In genomic region chr10:117063254-117064021, GRCm38 (mm10) we compare ENCODE assay signal across 1 mouse cellular context.
TF ChIP-seq lines count a peak whose summit lies in the region.

Gene Cct2 (minus strand): TSS chr10:117063814.

TF ChIP-seq in CH12.LX, 34 proteins besides CTCF, POLR2A, EP300 and RAD21 (continued from another document):
- TF ChIP-seq MXI1 (IDR thresholded peaks at IDR 0.05; ENCODE audit: low read depth, low read length) (peak; percentile 92), SMC3 (IDR thresholded peaks at IDR 0.05; ENCODE audit: low read depth, low read length) (no peak), MYC (IDR thresholded peaks at IDR 0.05; ENCODE audit: low read depth, low read length) (peak; percentile 88), ETS1 (conservative IDR thresholded peaks at IDR 0.05; ENCODE audit: low read depth, low read length) (no peak), USF1 (IDR thresholded peaks at IDR 0.05; ENCODE audit: low read depth, low read length) (no peak; the same call in 1 of the 2 replicates), MAFK (IDR thresholded peaks at IDR 0.05; ENCODE audit: insufficient replicate concordance, low read length) (no peak), JUND (conservative IDR thresholded peaks at IDR 0.05; ENCODE audit: low read depth, low read length) (no peak), MAZ (IDR thresholded peaks at IDR 0.05; ENCODE audit: low read depth, low read length) (peak; percentile 30; the same call in 1 of the 2 replicates), NRF1 (IDR thresholded peaks at IDR 0.05; ENCODE audit: low read depth, low read length) (0 out of 2 replicates have a peak, but pooled peaks have one; percentile 20), TBP (conservative IDR thresholded peaks at IDR 0.05; ENCODE audit: low read depth, low read length) (peak; percentile 80), ZMIZ1 (IDR thresholded peaks at IDR 0.05; ENCODE audit: low read depth, low read length) (peak; percentile 90), HCFC1 (IDR thresholded peaks at IDR 0.05; ENCODE audit: low read depth, low read length) (peak; percentile 83), IRF4 (IDR thresholded peaks at IDR 0.05; ENCODE audit: low read depth, low read length) (no peak), E2F4 (IDR thresholded peaks at IDR 0.05; ENCODE audit: insufficient replicate concordance, low read depth, low read length) (no peak), GABPA (IDR thresholded peaks at IDR 0.05; ENCODE audit: insufficient replicate concordance, low read depth, low read length) (no peak), NELFE (IDR thresholded peaks at IDR 0.05; ENCODE audit: low read depth, low read length) (peak; percentile 98), MAX (IDR thresholded peaks at IDR 0.05; ENCODE audit: low read length) (peak; percentile 90), ELF1 (IDR thresholded peaks at IDR 0.05; ENCODE audit: low read depth, low read length) (peak; percentile 95), MEF2A (IDR thresholded peaks at IDR 0.05; ENCODE audit: borderline replicate concordance, low read depth, low read length) (no peak), RCOR1 (conservative IDR thresholded peaks at IDR 0.05; ENCODE audit: low read depth, low read length) (no peak), SIN3A (IDR thresholded peaks at IDR 0.05; ENCODE audit: low read length) (peak; percentile 75), PAX5 (IDR thresholded peaks at IDR 0.05; ENCODE audit: low read length) (no peak)
